Mouse (Mus musculus): Measurements from ENCODE around the gene Slc38a7.

Slc38a7 gene

GRCm38 (mm10) chr8:95853102-95853843 is at the start of gene Slc38a7:
Gene Slc38a7, minus strand, starts transcription at chr8:95853539.
- H3K36me3 ChIP-seq (ENCODE audit: control insufficient read depth, insufficient read depth, low read length, poor library complexity, severe bottlenecking): peaks cover 2% of the 10 kb centered on the region; the same call in 1 of the 2 replicates
- H3K27me3 ChIP-seq (ENCODE audit: control insufficient read depth, insufficient read depth, low read length, poor library complexity, severe bottlenecking): no peaks in the 10 kb centered on the region; the same call in 1 of the 2 replicates
- DNase-seq (ENCODE audit: low read depth, low spot score): peak; percentile 93

- no peak for DNase-seq (ENCODE audit: low read depth, low spot score)
- H3K36me3 ChIP-seq (ENCODE audit: control insufficient read depth, insufficient read depth, low read length, poor library complexity, severe bottlenecking): no peaks in the 10 kb centered on the region
- H3K27me3 ChIP-seq (ENCODE audit: control insufficient read depth, insufficient read depth, low read length, poor library complexity, severe bottlenecking): no peaks in the 10 kb centered on the region
Measured at GRCm38 (mm10) chr8:95901864-95902263, 48.5 kb upstream of the Slc38a7 start.

GRCm38 (mm10) chr8:95893701-95894100 is 40.4 kb upstream of the Slc38a7 start:
- H3K36me3 ChIP-seq (ENCODE audit: control insufficient read depth, insufficient read depth, low read length, poor library complexity, severe bottlenecking): no peaks in the 10 kb centered on the region
- H3K27me3 ChIP-seq (ENCODE audit: control insufficient read depth, insufficient read depth, low read length, poor library complexity, severe bottlenecking): no peaks in the 10 kb centered on the region
- no peak for DNase-seq (ENCODE audit: low read depth, low spot score)

- H3K36me3 ChIP-seq (ENCODE audit: control insufficient read depth, insufficient read depth, low read length, poor library complexity, severe bottlenecking): no peaks in the 10 kb centered on the region; the same call in 1 of the 2 replicates
- peak; percentile 95 for DNase-seq (ENCODE audit: low read depth, low spot score)
- no peaks in the 10 kb centered on the region for H3K27me3 ChIP-seq (ENCODE audit: control insufficient read depth, insufficient read depth, low read length, poor library complexity, severe bottlenecking)
Measured at GRCm38 (mm10) chr8:95888285-95889136, 35.2 kb upstream of the Slc38a7 start, which contains the start of gene Got2. Gene Got2, minus strand, starts transcription at chr8:95888547.

- DNase-seq (ENCODE audit: low read depth, low spot score): peak; percentile 55
- Histone ChIP-seq H3K36me3 (ENCODE audit: control insufficient read depth, insufficient read depth, low read length, poor library complexity, severe bottlenecking) (no peaks in the 10 kb centered on the region; the same call in 1 of the 2 replicates), H3K27me3 (ENCODE audit: control insufficient read depth, insufficient read depth, low read length, poor library complexity, severe bottlenecking) (no peaks in the 10 kb centered on the region)
Measured at GRCm38 (mm10) chr8:95887578-95888284, 34.4 kb upstream of the Slc38a7 start.

GRCm38 (mm10) chr8:95886647-95887577 is 33.6 kb upstream of the Slc38a7 start:
- Histone ChIP-seq H3K27me3 (ENCODE audit: control insufficient read depth, insufficient read depth, low read length, poor library complexity, severe bottlenecking) (no peaks in the 10 kb centered on the region), H3K36me3 (ENCODE audit: control insufficient read depth, insufficient read depth, low read length, poor library complexity, severe bottlenecking) (no peaks in the 10 kb centered on the region; the same call in 1 of the 2 replicates)
- DNase-seq (ENCODE audit: low read depth, low spot score): peak; percentile 66

- Histone ChIP-seq H3K36me3 (ENCODE audit: control insufficient read depth, insufficient read depth, low read length, poor library complexity, severe bottlenecking) (no peaks in the 10 kb centered on the region; the same call in 1 of the 2 replicates), H3K27me3 (ENCODE audit: control insufficient read depth, insufficient read depth, low read length, poor library complexity, severe bottlenecking) (no peaks in the 10 kb centered on the region)
- DNase-seq (ENCODE audit: low read depth, low spot score): no peak
Measured at GRCm38 (mm10) chr8:95885966-95886365, 32.6 kb upstream of the Slc38a7 start.

GRCm38 (mm10) chr8:95885271-95885841 is 32.0 kb upstream of the Slc38a7 start:
- no peaks in the 10 kb centered on the region for H3K27me3 ChIP-seq (ENCODE audit: control insufficient read depth, insufficient read depth, low read length, poor library complexity, severe bottlenecking)
- no peaks in the 10 kb centered on the region; the same call in 1 of the 2 replicates for H3K36me3 ChIP-seq (ENCODE audit: control insufficient read depth, insufficient read depth, low read length, poor library complexity, severe bottlenecking)
- peak; percentile 8 for DNase-seq (ENCODE audit: low read depth, low spot score)

- H3K27me3 ChIP-seq (ENCODE audit: control insufficient read depth, insufficient read depth, low read length, poor library complexity, severe bottlenecking): no peaks in the 10 kb centered on the region
- H3K36me3 ChIP-seq (ENCODE audit: control insufficient read depth, insufficient read depth, low read length, poor library complexity, severe bottlenecking): no peaks in the 10 kb centered on the region; the same call in 1 of the 2 replicates
- DNase-seq (ENCODE audit: low read depth, low spot score): no peak
Measured at GRCm38 (mm10) chr8:95884491-95884890, 31.2 kb upstream of the Slc38a7 start.

- H3K36me3 ChIP-seq (ENCODE audit: control insufficient read depth, insufficient read depth, low read length, poor library complexity, severe bottlenecking): peaks cover 4% of the 10 kb centered on the region; the same call in 1 of the 2 replicates
- no peaks in the 10 kb centered on the region for H3K27me3 ChIP-seq (ENCODE audit: control insufficient read depth, insufficient read depth, low read length, poor library complexity, severe bottlenecking)
- no peak for DNase-seq (ENCODE audit: low read depth, low spot score)
Measured at GRCm38 (mm10) chr8:95882191-95882590, 28.9 kb upstream of the Slc38a7 start.

- no peak for DNase-seq (ENCODE audit: low read depth, low spot score)
- H3K36me3 ChIP-seq (ENCODE audit: control insufficient read depth, insufficient read depth, low read length, poor library complexity, severe bottlenecking): peaks cover 4% of the 10 kb centered on the region; the same call in 1 of the 2 replicates
- no peaks in the 10 kb centered on the region for H3K27me3 ChIP-seq (ENCODE audit: control insufficient read depth, insufficient read depth, low read length, poor library complexity, severe bottlenecking)
Measured at GRCm38 (mm10) chr8:95881576-95881975, 28.2 kb upstream of the Slc38a7 start.

GRCm38 (mm10) chr8:95879823-95880222 is 26.5 kb upstream of the Slc38a7 start:
- peaks cover 5% of the 10 kb centered on the region; the same call in 1 of the 2 replicates for H3K36me3 ChIP-seq (ENCODE audit: control insufficient read depth, insufficient read depth, low read length, poor library complexity, severe bottlenecking)
- no peaks in the 10 kb centered on the region for H3K27me3 ChIP-seq (ENCODE audit: control insufficient read depth, insufficient read depth, low read length, poor library complexity, severe bottlenecking)
- no peak for DNase-seq (ENCODE audit: low read depth, low spot score)

- Histone ChIP-seq H3K27me3 (ENCODE audit: control insufficient read depth, insufficient read depth, low read length, poor library complexity, severe bottlenecking) (no peaks in the 10 kb centered on the region), H3K36me3 (ENCODE audit: control insufficient read depth, insufficient read depth, low read length, poor library complexity, severe bottlenecking) (peaks cover 5% of the 10 kb centered on the region; the same call in 1 of the 2 replicates)
- DNase-seq (ENCODE audit: low read depth, low spot score): no peak
Measured at GRCm38 (mm10) chr8:95878176-95878962, 25.0 kb upstream of the Slc38a7 start.

Measured in splenic B cell, adult 2 months (primary cell).